Mouse (Mus musculus) gastrocnemius, adult 8-10 months (tissue): ENCODE data around the gene Myzap. TPM values are rescaled to one million over a fixed set of nuclear protein-coding genes. Genes with fewer than 3 reads are reported as not detected.
"Not testable (repeated sequence)": the region's sequence is repeated elsewhere in the genome, so short reads cannot be mapped to it uniquely, and the experiment has no call there.

Experiments
- DNase-seq, 2 experiments: peaks; one replicate each; pipeline ENCODE4 v3.0.0; 2022; ENCODE audit warnings: low spot score in 2 of 2
- total RNA-seq, 4 experiments: library from RNA; stranded (reverse); gene quantifications; 2 replicates each; pipeline ENCODE4 v1.2.4; 2022

The Myzap gene
- total RNA-seq, 4 experiments from 2014 or later = 1.8 to 3.2 (median 2.5) TPM

DNA sequence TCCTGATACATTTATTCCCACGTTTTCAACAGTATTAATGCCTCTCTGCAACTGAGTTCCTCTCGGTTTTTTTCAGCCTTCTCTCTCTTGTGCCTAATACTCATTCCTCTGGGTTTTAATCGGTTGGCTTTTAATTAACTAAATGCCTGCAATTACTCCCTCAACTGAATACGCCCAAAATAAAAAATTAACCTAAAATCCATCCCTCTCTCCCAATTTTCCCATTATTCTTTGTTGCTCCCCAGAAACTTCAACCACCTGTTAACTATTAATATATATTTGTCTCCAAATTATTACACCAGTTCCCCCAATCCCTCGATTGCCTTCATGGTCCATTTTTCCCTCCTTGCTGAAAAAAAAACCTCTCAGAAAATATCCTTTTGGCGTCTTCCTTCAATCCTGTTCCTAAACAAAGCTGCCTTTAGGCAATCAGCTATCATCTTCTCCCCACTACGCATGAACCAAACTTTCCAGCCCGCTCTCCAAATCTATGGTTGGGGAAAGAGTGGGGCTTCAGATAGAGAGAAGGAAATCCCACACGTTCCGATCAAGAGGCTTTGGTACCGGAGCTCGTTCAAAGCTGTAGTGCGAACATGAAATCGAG, 107.2 kb downstream of the Myzap start:
- no peak for DNase-seq

DNA sequence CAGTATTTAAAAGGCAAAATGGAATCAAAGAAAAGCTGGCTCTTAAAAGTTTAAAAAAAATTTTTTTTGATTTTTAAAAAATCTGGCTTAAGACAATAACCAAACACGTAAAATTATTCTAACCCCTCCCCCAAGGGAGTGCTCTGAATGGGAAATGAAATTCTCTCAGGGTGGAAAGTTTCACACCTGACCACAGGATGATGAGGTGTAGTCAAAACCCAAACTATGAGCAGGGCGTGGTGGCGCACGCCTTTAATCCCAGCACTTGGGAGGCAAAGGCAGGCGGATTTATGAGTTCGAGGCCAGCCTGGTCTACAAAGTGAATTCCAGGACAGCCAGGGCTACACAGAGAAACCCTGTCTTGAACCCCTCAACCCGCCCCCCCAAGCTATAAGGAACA, 108.3 kb downstream of the Myzap start:
- not testable (repeated sequence) for DNase-seq

DNA sequence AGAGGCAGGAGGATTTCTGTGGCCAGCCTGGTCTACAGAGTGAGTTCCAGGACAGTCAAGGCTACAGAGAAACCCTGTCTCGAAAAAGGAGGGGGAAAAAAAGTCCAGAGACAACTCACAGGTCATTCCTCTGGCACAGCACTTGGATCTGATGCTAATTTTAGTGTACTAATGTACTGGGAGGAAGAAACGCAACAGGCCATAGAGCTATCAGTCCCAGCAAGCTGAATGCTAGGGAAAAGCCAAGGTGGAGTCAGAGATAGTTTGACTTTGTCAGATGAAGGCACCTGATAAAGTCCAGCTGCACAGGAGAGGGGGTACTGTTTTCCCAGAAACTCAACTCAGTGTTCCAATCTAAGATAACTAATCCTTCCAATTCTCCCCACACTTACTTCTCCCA, 111.9 kb downstream of the Myzap start:
- DNase-seq = no peak

DNA sequence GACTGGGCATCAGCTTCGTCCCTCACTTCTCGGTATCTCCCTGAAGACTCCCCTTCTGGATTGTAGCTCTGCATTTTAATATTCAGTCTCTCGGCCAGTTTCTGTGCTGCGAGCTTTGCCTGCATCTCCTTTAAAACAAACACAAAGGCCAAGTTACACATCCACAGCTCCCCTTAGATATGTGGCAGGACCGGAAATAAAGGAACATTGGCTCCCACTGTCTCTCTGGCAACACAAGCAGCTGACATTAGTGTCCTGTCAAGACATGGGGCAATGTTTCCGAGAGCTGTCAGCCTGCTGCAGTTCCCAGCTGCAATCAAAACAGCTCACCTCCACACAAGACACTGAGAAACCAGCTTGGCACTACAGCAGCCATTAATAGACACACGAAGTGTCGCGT, 112.7 kb downstream of the Myzap start:
- no peak for DNase-seq

DNA sequence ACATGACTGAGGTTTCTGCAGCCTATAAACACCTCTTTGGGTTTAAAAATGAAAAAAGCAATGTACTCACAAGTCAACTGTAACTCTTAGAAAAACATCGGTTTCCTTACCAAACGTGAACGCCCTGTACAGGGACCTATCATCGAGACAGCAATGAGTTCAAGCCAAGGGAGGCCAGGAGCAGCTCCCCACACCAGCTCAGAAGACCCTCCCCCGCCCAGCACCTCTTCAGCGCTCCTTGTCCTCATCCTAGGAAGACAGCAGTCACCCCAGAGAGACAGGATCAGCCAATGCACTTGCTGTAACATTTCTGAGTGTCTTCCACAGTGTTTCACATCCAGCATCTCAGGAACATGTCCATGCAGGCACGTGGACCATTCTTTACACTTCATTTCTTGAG, 113.6 kb downstream of the Myzap start:
- no peak for DNase-seq

DNA sequence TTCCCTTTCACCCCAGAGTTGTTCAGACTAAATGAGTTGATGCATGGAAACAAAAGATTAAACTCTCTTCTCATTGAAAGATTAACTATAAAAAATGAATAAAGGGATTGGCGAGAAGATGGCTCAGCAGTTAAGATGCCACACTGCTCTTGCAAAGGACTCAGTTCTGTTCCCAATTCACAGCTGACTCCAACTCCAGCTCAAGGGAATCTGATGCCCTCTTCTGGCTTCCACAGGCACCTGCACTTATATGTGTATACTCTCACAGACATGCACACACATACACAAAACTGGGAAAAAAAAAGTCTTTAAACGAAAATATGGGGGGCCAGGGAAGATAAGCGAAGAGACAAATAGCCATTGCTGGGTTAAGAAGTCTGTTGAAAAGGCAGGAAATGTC, 115.6 kb downstream of the Myzap start:
- DNase-seq = no peak

DNA sequence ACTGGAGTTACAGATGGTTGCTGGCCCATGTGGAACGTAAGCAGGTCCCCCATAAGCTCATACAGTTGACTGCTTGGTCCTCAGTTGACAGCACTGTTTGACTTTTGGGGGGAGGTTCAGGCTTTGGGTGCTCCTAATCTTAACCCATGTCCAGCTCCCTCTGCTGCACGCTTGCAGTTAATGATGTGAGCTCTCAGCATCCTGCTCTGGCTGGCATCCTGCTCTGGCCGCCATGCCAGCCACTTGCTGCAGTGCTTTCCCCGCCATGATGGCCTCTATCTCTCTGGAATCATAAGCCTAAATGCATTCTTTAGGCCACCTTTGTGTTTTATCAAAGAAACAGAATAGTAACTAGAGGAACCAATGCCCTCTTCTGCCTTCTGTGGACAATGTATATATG, 116.6 kb downstream of the Myzap start:
- no peak for DNase-seq

DNA sequence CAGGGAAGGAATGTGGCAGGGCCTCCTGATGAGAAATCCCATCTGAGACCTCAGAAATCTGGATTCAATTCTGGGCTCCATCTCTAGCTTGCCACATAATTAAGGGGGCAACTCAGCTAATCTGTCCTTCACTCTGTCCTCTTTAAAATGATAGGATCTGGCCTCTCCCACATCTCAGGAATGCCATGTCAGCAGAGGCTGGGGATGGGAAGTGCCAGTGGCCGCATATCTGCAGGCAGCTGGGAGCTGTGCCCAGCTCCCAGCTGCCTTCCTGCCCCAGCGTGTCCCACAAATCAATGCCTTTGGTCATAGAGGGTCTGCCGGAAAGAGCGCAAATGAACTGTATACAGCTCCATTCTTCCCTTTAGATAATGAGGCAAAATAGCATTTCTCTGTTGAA, 124.7 kb downstream of the Myzap start:
- no peak for DNase-seq

DNA sequence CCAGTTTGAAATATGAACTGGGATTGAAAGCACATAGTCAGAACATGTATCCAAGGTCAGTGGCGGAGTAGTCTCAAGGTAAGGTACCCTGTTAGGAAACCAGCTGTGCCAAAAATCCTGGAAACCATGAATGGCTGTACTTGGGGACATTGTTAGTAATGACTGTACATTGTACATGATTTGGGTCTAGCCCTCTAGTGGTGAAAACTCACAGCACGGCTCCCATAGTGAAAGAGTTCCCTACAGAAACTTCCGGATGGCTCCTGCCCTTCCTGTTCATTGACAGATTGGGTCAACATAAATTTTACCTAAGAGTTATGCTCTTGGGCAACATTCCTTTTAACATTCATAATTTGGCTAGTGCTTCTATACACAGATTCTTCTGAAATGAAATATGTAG, 126.0 kb downstream of the Myzap start:
- no peak for DNase-seq

DNA sequence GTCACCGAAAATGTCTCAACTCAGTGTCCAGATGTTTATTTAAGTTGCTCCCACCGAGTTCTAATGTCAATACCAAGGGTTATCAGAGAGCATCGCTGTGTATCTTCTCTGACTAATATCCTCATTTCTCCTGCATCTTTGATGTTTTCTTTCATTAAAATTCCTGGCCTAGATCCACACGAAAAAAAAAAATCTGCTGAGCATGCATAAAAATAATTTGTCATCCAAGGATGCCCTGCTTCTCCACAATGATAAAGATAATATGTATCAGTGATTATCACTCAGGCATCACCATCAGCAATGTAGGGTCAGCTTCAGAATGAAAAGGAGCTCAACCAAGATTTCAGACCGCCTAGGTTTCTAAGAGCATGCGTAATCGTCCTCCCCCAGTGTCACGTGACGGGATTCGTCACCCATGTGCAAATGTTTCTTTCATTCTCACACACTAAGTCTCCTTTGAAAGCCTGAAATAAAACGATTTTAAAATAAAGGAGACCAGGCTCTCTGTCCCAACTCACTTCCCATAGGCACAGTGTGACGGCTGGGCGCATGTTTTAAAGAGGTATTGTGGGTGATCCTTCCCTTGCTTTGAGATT, 129.0 kb downstream of the Myzap start:
- DNase-seq = no peak

DNA sequence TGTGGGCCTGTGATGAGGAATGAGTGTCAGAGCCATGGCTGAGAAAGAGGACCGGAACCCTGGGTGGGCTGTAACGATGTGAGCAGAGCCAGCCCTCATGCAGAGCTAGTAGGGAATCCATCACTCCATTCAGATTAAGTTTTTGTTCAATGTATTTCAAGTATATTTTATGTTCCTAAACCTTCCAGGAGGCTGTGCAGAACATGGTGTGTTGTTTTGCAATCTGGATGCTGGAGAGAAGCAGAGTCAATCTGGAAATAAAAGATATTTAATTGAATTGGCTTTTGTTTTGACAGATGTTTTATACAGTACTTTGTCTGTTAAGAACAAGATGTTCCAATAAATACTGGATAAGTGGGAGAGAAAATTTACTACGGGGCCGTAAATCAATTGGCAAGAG, 135.4 kb downstream of the Myzap start:
- no peak for DNase-seq

Other genes with a start within 250 kb of the Myzap start
- gene Polr2m, start 106.4 kb downstream of the Myzap start, total RNA-seq = 100 to 1,000 TPM; 186 to 228 (median 210) TPM
- gene Cgnl1, start 179.2 kb upstream of the Myzap start, total RNA-seq = 1 to 10 TPM; 2.8 to 5.4 (median 3.9) TPM